In genomic region chr9:25213164-25213557, GRCm38 (mm10) we compare ENCODE assay signal across 10 mouse cellular contexts. TPM values are rescaled to one million over a fixed set of nuclear protein-coding genes. Genes with fewer than 3 reads are reported as not detected.
DNase-seq lines count a peak whose midpoint lies in the region; ATAC-seq and TF ChIP-seq lines count a peak whose summit lies in the region.
"Had no signal": no experiment of that assay in that cellular context is flagged by ENCODE, and none has a peak within 500 bp of the region (broad histone marks: within the 10 kb centered on the region; RNA-seq: fewer than 3 reads in every experiment).

No protein-coding gene starts in this region.

- no peak overlapping the region for H3K4me3 ChIP-seq in kidney, adult 2 months (ENCODE audit: insufficient read depth, low read depth, low read length)
- no peak overlapping the region for H3K4me3 ChIP-seq in cortical plate, adult 2 months (ENCODE audit: insufficient read depth, low read length)
- no peak overlapping the region for H3K4me3 ChIP-seq in embryonic facial prominence, embryonic 11.5 days (ENCODE audit: low read depth, low read length)
- H3K4me3 ChIP-seq in intestine, embryonic 16.5 days (ENCODE audit: low read length), result no peak overlapping the region

- peak overlapping the region; percentile 71 for H3K27ac ChIP-seq in kidney, adult 2 months (ENCODE audit: insufficient read depth, low read depth, low read length)
- H3K27ac ChIP-seq in cortical plate, adult 2 months (ENCODE audit: insufficient read depth, low read length), result peak overlapping the region; percentile 87
- 0 out of 2 replicates have a peak overlapping the region, but pooled peaks have one; percentile 9 for H3K27ac ChIP-seq in embryonic facial prominence, embryonic 11.5 days (replicated peaks; ENCODE audit: low read depth, low read length)
- H3K27ac ChIP-seq in intestine, embryonic 16.5 days (ENCODE audit: low read length), result peak overlapping the region; percentile 68

- no peak for TF ChIP-seq POLR2A in kidney, adult 2 months (IDR thresholded peaks at IDR 0.05; ENCODE audit: low read depth, low read length)
- no peak for TF ChIP-seq POLR2A in cortical plate, adult 2 months (IDR thresholded peaks at IDR 0.05; ENCODE audit: extremely low read depth, insufficient read depth, low read length)

- TF ChIP-seq CTCF in kidney, adult 2 months (conservative IDR thresholded peaks at IDR 0.05; ENCODE audit: insufficient read depth, insufficient read length, low read depth, low read length), result no peak
- TF ChIP-seq CTCF in cortical plate, adult 2 months (IDR thresholded peaks at IDR 0.05; ENCODE audit: extremely low read depth, insufficient read depth, low read length), result no peak

- H3K4me1 ChIP-seq in kidney, adult 2 months (ENCODE audit: control insufficient read depth, insufficient read depth, low read length), result peaks cover 6% of the 10 kb centered on the region; the same call in 1 of the 2 replicates
- peaks cover 8% of the 10 kb centered on the region for H3K4me1 ChIP-seq in cortical plate, adult 2 months (ENCODE audit: control insufficient read depth, insufficient read depth, low read length)
- no peaks in the 10 kb centered on the region for H3K4me1 ChIP-seq in embryonic facial prominence, embryonic 11.5 days (ENCODE audit: control insufficient read depth, insufficient read depth, low read length)
- H3K4me1 ChIP-seq in intestine, embryonic 16.5 days (ENCODE audit: control insufficient read depth, insufficient read depth, low read length), result peaks cover 7% of the 10 kb centered on the region

- no peak overlapping the region for H3K9ac ChIP-seq in embryonic facial prominence, embryonic 11.5 days (replicated peaks; ENCODE audit: low read length)
- no peak overlapping the region for H3K9ac ChIP-seq in intestine, embryonic 16.5 days (ENCODE audit: low read depth, low read length)

- H3K4me2 ChIP-seq in embryonic facial prominence, embryonic 11.5 days (ENCODE audit: low read depth, low read length), result no peak overlapping the region
- no peak overlapping the region for H3K4me2 ChIP-seq in intestine, embryonic 16.5 days (ENCODE audit: low read depth, low read length)

- peak; percentile 23; the same call in 1 of the 2 replicates for ATAC-seq in embryonic facial prominence, embryonic 11.5 days (replicated peaks; ENCODE audit: insufficient number of reproducible peaks, low FRiP score, low TSS enrichment, low read depth)
- peak; percentile 72 for ATAC-seq in intestine, embryonic 16.5 days

- no peaks in the 10 kb centered on the region for H3K9me3 ChIP-seq in embryonic facial prominence, embryonic 11.5 days (replicated peaks; ENCODE audit: control insufficient read depth, low read length)
- no peaks in the 10 kb centered on the region for H3K9me3 ChIP-seq in intestine, embryonic 16.5 days (ENCODE audit: control insufficient read depth, low read length)
- H3K9me3 ChIP-seq: G1E had no signal

- DNase-seq in kidney, adult 2 months, result no peak
- DNase-seq in kidney, postnatal 4 days, result no peak
- DNase-seq in embryonic facial prominence, embryonic 11.5 days (ENCODE audit: low spot score), result no peak
- no peak for DNase-seq in adrenal gland, postnatal 4 days (ENCODE audit: low spot score in 2 of 2)
- no peak for DNase-seq in thymus, adult 18-20 months
- DNase-seq: adrenal gland, adult 2 months; cerebellum, adult 11-12 months had no signal

- no peaks in the 10 kb centered on the region for H3K27me3 ChIP-seq in kidney, adult 2 months (replicated peaks; ENCODE audit: control insufficient read depth, insufficient read depth, low read length)
- no peaks in the 10 kb centered on the region for H3K27me3 ChIP-seq in embryonic facial prominence, embryonic 11.5 days (ENCODE audit: control insufficient read depth, insufficient read depth, low read length)
- no peaks in the 10 kb centered on the region for H3K27me3 ChIP-seq in intestine, embryonic 16.5 days (replicated peaks; ENCODE audit: control insufficient read depth, insufficient read depth, low read length)

- no peaks in the 10 kb centered on the region for H3K36me3 ChIP-seq in kidney, adult 2 months (ENCODE audit: control insufficient read depth, insufficient read depth, low read length)
- H3K36me3 ChIP-seq in embryonic facial prominence, embryonic 11.5 days (replicated peaks; ENCODE audit: control insufficient read depth, insufficient read depth, low read depth, low read length), result no peaks in the 10 kb centered on the region
- no peaks in the 10 kb centered on the region for H3K36me3 ChIP-seq in intestine, embryonic 16.5 days (ENCODE audit: control insufficient read depth, insufficient read depth, low read length)
- H3K36me3 ChIP-seq: G1E had no signal

RNA-seq across cellular contexts. Expression of gene Sept7, which starts 39.1 kb away (rescaled TPM):
- 6.3 and 10.9 TPM in 2 replicates for polyA plus RNA-seq in kidney, adult 2 months (2012; rRNA removed)
- 312 and 335 TPM in 2 replicates for polyA plus RNA-seq in cortical plate, adult 2 months (2012; rRNA removed)
- polyA plus RNA-seq in embryonic facial prominence, embryonic 11.5 days (2014; fragmentation: Nextera tagmentation; extraction: Ambion mirVana), result 339 and 390 TPM in 2 replicates
- 197 and 208 TPM in 2 replicates for polyA plus RNA-seq in intestine, embryonic 16.5 days (2015; fragmentation: Nextera tagmentation; extraction: Ambion mirVana)
- total RNA-seq in adrenal gland, postnatal 4 days (2021), result 100 to 1,000 TPM; 139 to 156 TPM

Comparison
In these comparisons a context has a peak if more than half of its experiments do, and no peak if none do; other contexts are left out.
1. H3K27ac ChIP-seq: peak in every context shown above with its lines; median percentile 87 in cortical plate, adult 2 months; 71 in kidney, adult 2 months; 68 in intestine, embryonic 16.5 days; 9 in embryonic facial prominence, embryonic 11.5 days.
2. RNA of gene Sept7, which starts 39.1 kb away (polyA plus RNA-seq): 339 to 390 TPM in embryonic facial prominence, embryonic 11.5 days, 312 to 335 TPM in cortical plate, adult 2 months and 197 to 208 TPM in intestine, embryonic 16.5 days; 6.3 to 10.9 TPM in kidney, adult 2 months; every median in the first group is over 10 times any median in the second.